Mouse (Mus musculus) adrenal gland, postnatal 4 days (tissue): ENCODE results near the gene Phpt1. TPM values are rescaled to one million over a fixed set of nuclear protein-coding genes. Genes with fewer than 3 reads are reported as not detected.

Source experiments
- DNase-seq, 2 experiments: peaks; one replicate each; pipeline ENCODE4 v3.0.0; 2021 to 2022; ENCODE audit warnings: low spot score in 2 of 2, mixed read lengths in 2 of 2
- total RNA-seq, 2 experiments: library from RNA; stranded (reverse); gene quantifications; 2 replicates each; pipeline ENCODE4 v1.2.3; 2021

Gene Phpt1
- total RNA-seq, 2 experiments from 2014 or later = 74.7 to 80.0 TPM

DNA sequence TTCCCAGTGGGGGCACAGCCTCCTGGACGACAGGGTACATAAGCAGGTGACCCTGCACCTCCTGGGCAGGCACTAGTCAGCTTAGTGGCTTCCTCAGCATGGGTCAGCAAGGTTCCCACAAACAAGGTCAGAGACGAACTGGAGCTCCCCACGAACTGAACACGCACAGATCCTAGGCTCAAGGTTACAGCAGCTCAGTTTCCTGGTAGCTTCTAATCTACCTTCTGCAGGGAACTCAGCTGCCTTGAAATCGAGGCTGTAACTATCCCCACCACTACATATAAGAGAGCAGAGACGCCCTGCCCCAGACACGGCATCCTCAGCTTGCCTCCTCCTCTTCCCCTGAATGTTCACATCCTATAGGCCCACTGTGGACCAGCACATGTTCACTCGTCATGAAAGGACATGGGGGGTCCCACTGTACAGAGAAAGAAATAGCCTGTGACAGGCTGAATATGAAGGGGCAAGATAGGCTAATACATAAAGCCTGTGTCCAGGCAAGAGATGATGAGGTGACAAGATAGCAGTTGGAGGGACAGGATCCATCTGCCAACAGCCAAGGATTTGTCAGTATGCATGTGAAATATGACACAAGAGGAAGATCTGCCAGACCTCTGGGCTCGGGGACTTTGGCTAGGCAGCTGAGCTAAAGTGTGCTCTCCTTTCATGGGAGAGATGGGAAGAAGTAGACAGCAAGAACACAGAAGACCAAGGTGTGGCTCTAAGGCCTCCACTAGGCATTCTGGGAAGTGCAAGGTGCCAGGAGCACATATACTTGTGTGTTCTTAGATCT lies 48.3 kb downstream of the Phpt1 start:
- no peak for DNase-seq

Other genes with a start within 250 kb of the Phpt1 start
- gene Man1b1, start 242.9 kb downstream of the Phpt1 start, total RNA-seq = 10 to 100 TPM; 57.5 to 62.5 TPM
- gene Dpp7, start 218.9 kb downstream of the Phpt1 start, total RNA-seq = 10 to 100 TPM; 32.1 to 33.9 TPM
- 10 to 100 TPM; 18.6 to 24.0 TPM for gene Uap1l1, start 209.5 kb downstream of the Phpt1 start, total RNA-seq
- 1 to 10 TPM; 9.3 to 9.4 TPM for gene Sapcd2, start 202.9 kb downstream of the Phpt1 start, total RNA-seq
- gene Entpd2, start 179.3 kb downstream of the Phpt1 start, total RNA-seq = 10 to 100 TPM in 1 of 2 experiments, 1 to 10 TPM in 1; 10.0 to 11.8 TPM
- gene Npdc1, start 175.9 kb downstream of the Phpt1 start, total RNA-seq = 100 to 1,000 TPM; 102 to 112 TPM
- gene Fut7, start 152.0 kb downstream of the Phpt1 start, total RNA-seq = under 1 TPM in 1 of 2 experiments, not detected in 1; 0.82 TPM
- gene Abca2, start 146.5 kb downstream of the Phpt1 start, total RNA-seq = 10 to 100 TPM; 30.4 to 34.3 TPM
- 1 to 10 TPM; 1.4 to 1.7 TPM for gene Clic3, start 118.4 kb downstream of the Phpt1 start, total RNA-seq
- gene Paxx, start 114.1 kb downstream of the Phpt1 start, total RNA-seq = 10 to 100 TPM; 41.0 to 48.5 TPM
- 1 to 10 TPM; 3.6 to 6.5 TPM for gene Ptgds, start 105.2 kb downstream of the Phpt1 start, total RNA-seq
- gene Lcn12, start 81.3 kb downstream of the Phpt1 start, total RNA-seq = not detected
- 100 to 1,000 TPM in 1 of 2 experiments, 10 to 100 TPM in 1; 99.5 to 118 TPM for gene Fbxw5, start 74.5 kb downstream of the Phpt1 start, total RNA-seq
- gene C8g, start 73.5 kb downstream of the Phpt1 start, total RNA-seq = 1 to 10 TPM; 1.0 to 9.9 TPM
- gene Traf2, start 28.3 kb downstream of the Phpt1 start, total RNA-seq = 10 to 100 TPM; 19.2 to 20.5 TPM
- 100 to 1,000 TPM; 171 to 191 TPM for gene Edf1, start 17.4 kb downstream of the Phpt1 start, total RNA-seq
- 1 to 10 TPM; 4.1 to 7.1 TPM for gene Mamdc4, start 379 bp downstream of the Phpt1 start, total RNA-seq
- gene Ajm1, start 6.5 kb upstream of the Phpt1 start, total RNA-seq = 1 to 10 TPM; 4.6 to 5.3 TPM
- gene Rabl6, start 33.3 kb upstream of the Phpt1 start, total RNA-seq = 100 to 1,000 TPM; 117 to 128 TPM
- gene Ccdc183, start 42.5 kb upstream of the Phpt1 start, total RNA-seq = under 1 TPM in 1 of 2 experiments, not detected in 1; 0.11 TPM
- 10 to 100 TPM; 37.1 to 39.5 TPM for gene Tmem141, start 46.8 kb upstream of the Phpt1 start, total RNA-seq
- 10 to 100 TPM; 10.2 to 14.4 TPM for gene Fcna, start 52.8 kb upstream of the Phpt1 start, total RNA-seq
- under 1 TPM in 1 of 2 experiments, not detected in 1; 0.68 TPM for gene Lcn8, start 77.9 kb upstream of the Phpt1 start, total RNA-seq
- gene Lcn5, start 82.7 kb upstream of the Phpt1 start, total RNA-seq = not detected
- gene Lcn6, start 101.6 kb upstream of the Phpt1 start, total RNA-seq = not detected
- not detected for gene Lcn10, start 107.5 kb upstream of the Phpt1 start, total RNA-seq
- 1 to 10 TPM; 6.6 to 6.9 TPM for gene Obp2a, start 124.8 kb upstream of the Phpt1 start, total RNA-seq
- gene Bmyc, start 131.5 kb upstream of the Phpt1 start, total RNA-seq = 10 to 100 TPM; 74.3 to 75.0 TPM
- gene Obp2b, start 161.8 kb upstream of the Phpt1 start, total RNA-seq = not detected
- gene Lcn3, start 190.3 kb upstream of the Phpt1 start, total RNA-seq = not detected
- gene Lcn11, start 201.8 kb upstream of the Phpt1 start, total RNA-seq = not detected
- not detected for gene Gm13539, start 207.0 kb upstream of the Phpt1 start, total RNA-seq
- not detected for gene Glt6d1, start 240.6 kb upstream of the Phpt1 start, total RNA-seq
- gene Lcn9, start 247.9 kb upstream of the Phpt1 start, total RNA-seq = not detected